Mouse (Mus musculus): ENCODE results near the gene Paxx. TPM values are rescaled to one million over a fixed set of nuclear protein-coding genes. Genes with fewer than 3 reads are reported as not detected.

The Paxx gene
- total RNA-seq, 1 experiment from 2014 or later, result 41.0 TPM

DNA sequence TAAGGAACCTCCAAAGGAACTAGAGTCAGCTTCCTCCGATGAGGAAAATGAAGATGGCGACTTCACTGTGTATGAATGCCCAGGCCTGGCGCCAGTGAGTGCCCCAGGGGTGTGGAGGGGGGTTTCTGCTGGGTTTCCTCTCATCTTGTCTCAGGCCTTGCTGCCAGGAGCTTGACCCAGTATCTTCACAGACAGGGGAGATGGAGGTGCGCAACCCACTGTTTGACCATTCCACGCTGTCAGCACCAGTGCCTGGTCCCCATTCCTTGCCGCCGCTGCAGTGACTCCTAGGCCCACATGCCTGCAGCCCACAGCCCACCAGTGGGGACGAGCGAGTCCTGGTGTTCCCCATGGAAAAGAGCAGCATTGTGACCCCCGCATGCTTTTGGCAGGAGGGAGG lies 52.0 kb downstream of the Paxx start:
- DNase-seq, result no peak

Small RNA genes lying within 50 kb of the gene (microRNA-seq; reads per million reads assigned to microRNA genes)
- 0.36 to 0.69 reads per million in 2 experiments for gene Mir3087

Other genes starting within 250 kb of the Paxx start
- 61.8 and 66.9 TPM in 2 replicates for gene Nelfb, start 249.6 kb downstream of the Paxx start, total RNA-seq (2021)
- gene Stpg3, start 246.5 kb downstream of the Paxx start, total RNA-seq (2021), result not detected in 2 replicates
- 0.46 TPM in 1 of 2 replicates, not detected in the other for gene Fam166a, start 242.3 kb downstream of the Paxx start, total RNA-seq (2021)
- 247 and 303 TPM in 2 replicates for gene Tubb4b, start 236.4 kb downstream of the Paxx start, total RNA-seq (2021)
- not detected in 2 replicates for gene Slc34a3, start 226.7 kb downstream of the Paxx start, total RNA-seq (2021)
- not detected in 2 replicates for gene Rnf224, start 224.3 kb downstream of the Paxx start, total RNA-seq (2021)
- gene Rnf208, start 218.8 kb downstream of the Paxx start, total RNA-seq (2021), result 7.4 and 7.9 TPM in 2 replicates
- not detected in 2 replicates for gene Cysrt1, start 218.6 kb downstream of the Paxx start, total RNA-seq (2021)
- gene AL732309.1, start 214.2 kb downstream of the Paxx start, total RNA-seq (2021), result 3.5 and 8.1 TPM in 2 replicates
- 32.3 and 48.8 TPM in 2 replicates for gene Tmem203, start 205.7 kb downstream of the Paxx start, total RNA-seq (2021)
- gene Tprn, start 198.5 kb downstream of the Paxx start, total RNA-seq (2021), result 10.0 and 10.7 TPM in 2 replicates
- gene Ssna1, start 188.7 kb downstream of the Paxx start, total RNA-seq (2021), result 35.1 and 47.7 TPM in 2 replicates
- gene Anapc2, start 188.6 kb downstream of the Paxx start, total RNA-seq (2021), result 70.9 and 95.1 TPM in 2 replicates
- gene Tmem210, start 172.9 kb downstream of the Paxx start, total RNA-seq (2021), result not detected in 2 replicates
- gene Lrrc26, start 171.2 kb downstream of the Paxx start, total RNA-seq (2021), result not detected in 2 replicates
- gene Grin1, start 141.9 kb downstream of the Paxx start, total RNA-seq (2021), result 9.0 and 12.6 TPM in 2 replicates
- 53.6 and 57.9 TPM in 2 replicates for gene Man1b1, start 128.8 kb downstream of the Paxx start, total RNA-seq (2021)
- gene Dpp7, start 104.7 kb downstream of the Paxx start, total RNA-seq (2021), result 24.6 and 31.8 TPM in 2 replicates
- gene Uap1l1, start 95.4 kb downstream of the Paxx start, total RNA-seq (2021), result 10.7 and 18.8 TPM in 2 replicates
- 1.6 and 2.1 TPM in 2 replicates for gene Sapcd2, start 88.8 kb downstream of the Paxx start, total RNA-seq (2021)
- gene Entpd2, start 65.2 kb downstream of the Paxx start, total RNA-seq (2021), result 2.4 and 3.7 TPM in 2 replicates
- gene Npdc1, start 61.7 kb downstream of the Paxx start, total RNA-seq (2021), result 120 and 134 TPM in 2 replicates
- gene Fut7, start 37.8 kb downstream of the Paxx start, total RNA-seq (2021), result not detected in 2 replicates
- gene Abca2, start 32.4 kb downstream of the Paxx start, total RNA-seq (2021), result 24.9 and 40.5 TPM in 2 replicates
- not detected in 2 replicates for gene Clic3, start 4.3 kb downstream of the Paxx start, total RNA-seq (2021)
- 3.6 and 3.8 TPM in 2 replicates for gene Ptgds, start 9.0 kb upstream of the Paxx start, total RNA-seq (2021)
- not detected in 2 replicates for gene Lcn12, start 32.8 kb upstream of the Paxx start, total RNA-seq (2021)
- gene Fbxw5, start 39.7 kb upstream of the Paxx start, total RNA-seq (2021), result 99.9 and 103 TPM in 2 replicates
- gene C8g, start 40.6 kb upstream of the Paxx start, total RNA-seq (2021), result 1.7 and 3.3 TPM in 2 replicates
- gene Traf2, start 85.8 kb upstream of the Paxx start, total RNA-seq (2021), result 29.2 and 30.2 TPM in 2 replicates
- 270 and 317 TPM in 2 replicates for gene Edf1, start 96.8 kb upstream of the Paxx start, total RNA-seq (2021)
- gene Mamdc4, start 113.8 kb upstream of the Paxx start, total RNA-seq (2021), result 4.6 and 17.3 TPM in 2 replicates
- gene Phpt1, start 114.1 kb upstream of the Paxx start, total RNA-seq (2021), result 42.8 and 60.5 TPM in 2 replicates
- gene Ajm1, start 120.7 kb upstream of the Paxx start, total RNA-seq (2021), result 1.6 and 2.6 TPM in 2 replicates
- 108 and 118 TPM in 2 replicates for gene Rabl6, start 147.4 kb upstream of the Paxx start, total RNA-seq (2021)
- gene Ccdc183, start 156.6 kb upstream of the Paxx start, total RNA-seq (2021), result not detected in 2 replicates
- 28.8 and 36.9 TPM in 2 replicates for gene Tmem141, start 160.9 kb upstream of the Paxx start, total RNA-seq (2021)
- gene Fcna, start 166.9 kb upstream of the Paxx start, total RNA-seq (2021), result 2.6 and 2.7 TPM in 2 replicates
- not detected in 2 replicates for gene Lcn8, start 192.0 kb upstream of the Paxx start, total RNA-seq (2021)
- not detected in 2 replicates for gene Lcn5, start 196.9 kb upstream of the Paxx start, total RNA-seq (2021)
- gene Lcn6, start 215.7 kb upstream of the Paxx start, total RNA-seq (2021), result not detected in 2 replicates
- gene Lcn10, start 221.6 kb upstream of the Paxx start, total RNA-seq (2021), result not detected in 2 replicates
- gene Obp2a, start 238.9 kb upstream of the Paxx start, total RNA-seq (2021), result 0.61 TPM in 1 of 2 replicates, not detected in the other
- 45.0 and 47.9 TPM in 2 replicates for gene Bmyc, start 245.6 kb upstream of the Paxx start, total RNA-seq (2021)

Data from adrenal gland, postnatal 25 days (tissue).